Mouse (Mus musculus): Measurements from ENCODE around the gene Tmem140.

- TF ChIP-seq ELF1 (IDR thresholded peaks at IDR 0.05; ENCODE audit: low read depth, low read length) (no peak), MYC (IDR thresholded peaks at IDR 0.05; ENCODE audit: low read depth, low read length) (0 out of 2 replicates have a peak, but pooled peaks have one; percentile 52), POLR2A (IDR thresholded peaks at IDR 0.05; ENCODE audit: control insufficient read depth in 1 of 2, insufficient read depth in 1 of 2, low read depth in 1 of 2, low read length in 2 of 2, poor library complexity in 1 of 2) (no peak), CHD1 (IDR thresholded peaks at IDR 0.05; ENCODE audit: low read depth, low read length) (no peak), CTCF (IDR thresholded peaks at IDR 0.05 in 2 of 3, conservative IDR thresholded peaks at IDR 0.05 in 1 of 3; ENCODE audit: control insufficient read depth in 1 of 3, insufficient read depth in 1 of 3, low read depth in 2 of 3, low read length in 3 of 3, poor library complexity in 1 of 3, severe bottlenecking in 1 of 3) (no peak), USF2 (IDR thresholded peaks at IDR 0.05; ENCODE audit: borderline replicate concordance in 1 of 2, insufficient read depth in 1 of 2, low read depth in 1 of 2, low read length in 2 of 2) (no peak), EP300 (IDR thresholded peaks at IDR 0.05; ENCODE audit: low read depth in 1 of 2, low read length in 2 of 2) (no peak), JUND (IDR thresholded peaks at IDR 0.05; ENCODE audit: low read depth, low read length) (no peak), ZMIZ1 (IDR thresholded peaks at IDR 0.05; ENCODE audit: low read depth, low read length) (no peak), GABPA (IDR thresholded peaks at IDR 0.05; ENCODE audit: low read depth, low read length) (no peak), POLR2AphosphoS2 (IDR thresholded peaks at IDR 0.05; ENCODE audit: low read length) (no peak), POLR2AphosphoS5 (IDR thresholded peaks at IDR 0.05; ENCODE audit: borderline replicate concordance, low read depth, low read length) (no peak), NELFE (IDR thresholded peaks at IDR 0.05; ENCODE audit: low read depth, low read length) (peak; percentile 34; the same call in 1 of the 2 replicates)
These were observed 4.5 kb downstream of the Tmem140 start for GRCm38 (mm10) chr6:34867301-34867994.

All from MEL (cell line).